Mouse (Mus musculus) Muller cell, postnatal 12 days (primary cell): ENCODE data around the gene Cdh4.

ENCODE experiments used
- DNase-seq: peaks from one replicate; pipeline ENCODE4 v3.0.0-alpha.2; 2015; ENCODE audit errors: inconsistent ontology term

Gene Cdh4

DNA sequence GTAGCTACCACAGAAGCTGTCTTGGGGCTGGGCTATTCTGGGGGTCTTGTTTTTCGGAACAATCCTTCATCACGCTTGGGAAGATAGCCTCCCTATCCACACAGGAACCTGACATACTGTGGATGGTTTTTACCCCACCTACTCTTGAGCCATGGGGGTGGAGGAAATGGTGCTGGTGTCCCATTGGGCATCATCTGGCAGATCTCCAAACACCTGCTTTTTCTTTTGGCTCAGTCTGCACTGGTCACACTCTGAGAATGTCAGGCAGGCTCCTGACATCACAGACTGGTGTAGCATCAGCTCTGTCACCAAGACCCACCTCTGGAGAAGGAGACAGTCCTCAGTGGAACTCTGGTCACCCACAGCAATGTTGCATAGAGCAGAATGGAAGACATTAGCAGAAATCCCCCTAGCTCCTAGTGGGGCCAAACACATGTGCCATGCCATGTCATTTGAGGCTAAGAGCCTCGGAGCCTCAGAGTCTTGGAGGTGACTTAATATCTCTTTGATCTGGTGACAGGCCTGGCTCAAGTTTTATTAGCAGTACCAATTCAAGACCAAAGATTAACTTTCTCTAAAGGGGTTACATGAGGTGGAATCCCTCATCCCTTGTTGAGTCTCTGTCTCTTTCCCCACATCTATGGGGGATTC lies 95.7 kb downstream of the Cdh4 start:
- DNase-seq = no peak

GRCm38 (mm10) chr2:179538535-179538934 lies 96.3 kb downstream of the Cdh4 start:
- no peak for DNase-seq

DNA sequence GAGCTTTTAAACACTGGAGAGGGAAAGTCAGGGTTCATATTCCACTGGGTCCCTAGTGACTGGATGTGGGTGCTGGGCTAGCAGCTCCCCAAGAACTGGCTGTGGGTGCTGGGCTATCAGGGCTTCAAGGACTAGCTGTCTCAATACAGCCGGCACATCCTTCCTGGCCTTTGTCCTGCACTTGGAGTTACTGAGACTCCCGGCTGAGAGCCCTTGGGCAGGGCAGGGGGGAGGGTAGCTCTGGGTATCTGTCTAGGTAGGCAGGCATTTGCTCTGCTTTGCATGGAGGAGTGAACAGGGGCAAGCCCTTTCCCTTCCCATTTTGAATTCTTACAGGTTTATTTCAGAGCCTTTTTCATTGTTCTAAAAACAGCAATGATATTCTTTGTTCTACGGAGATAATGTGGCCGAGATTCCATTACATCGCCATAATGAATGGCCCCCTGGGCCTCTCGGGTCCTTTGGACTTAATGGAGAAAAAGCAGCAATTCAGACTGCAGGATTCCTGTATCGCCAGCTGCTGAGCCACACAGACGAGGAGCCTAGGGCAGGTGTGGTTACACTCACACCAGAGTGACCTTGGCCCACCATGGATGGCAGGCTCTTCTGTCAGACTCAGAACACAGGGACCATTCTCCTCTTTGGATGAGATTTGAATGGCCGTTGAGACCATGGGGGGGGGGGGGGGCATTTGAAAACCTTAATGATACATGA lies 97.5 kb downstream of the Cdh4 start:
- DNase-seq = no peak

- DNase-seq = no peak
Observed at GRCm38 (mm10) chr2:179541096-179541495, 98.9 kb downstream of the Cdh4 start.

GRCm38 (mm10) chr2:179547627-179548026 lies 105.4 kb downstream of the Cdh4 start:
- peak; percentile 79 for DNase-seq

GRCm38 (mm10) chr2:179555928-179556327 lies 113.7 kb downstream of the Cdh4 start:
- no peak for DNase-seq

- DNase-seq = no peak
Observed at GRCm38 (mm10) chr2:179562350-179562749, 120.1 kb downstream of the Cdh4 start.

- no peak for DNase-seq
Observed at GRCm38 (mm10) chr2:179565611-179566010, 123.4 kb downstream of the Cdh4 start.

- DNase-seq = no peak
Observed at GRCm38 (mm10) chr2:179567886-179568285, 125.7 kb downstream of the Cdh4 start.

DNA sequence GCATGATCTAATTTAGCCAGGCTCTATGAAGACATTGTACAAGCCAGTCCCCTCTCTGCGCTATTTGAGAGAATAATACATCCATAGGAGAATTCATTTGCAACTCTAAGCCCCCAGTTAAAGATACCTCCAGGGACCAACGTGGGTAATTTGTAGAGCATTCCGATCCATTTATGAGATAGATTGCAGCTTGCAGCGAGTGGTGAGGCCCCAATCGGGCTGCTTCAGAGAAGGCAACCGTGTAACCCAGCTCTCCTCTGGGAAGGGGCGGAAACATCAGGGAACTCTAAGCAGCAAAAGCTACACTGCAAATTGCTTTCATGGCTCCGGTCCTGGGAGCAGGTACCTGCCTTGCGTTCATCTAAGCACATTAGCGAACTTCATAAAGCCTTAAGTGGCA lies 126.9 kb downstream of the Cdh4 start:
- DNase-seq = no peak

DNA sequence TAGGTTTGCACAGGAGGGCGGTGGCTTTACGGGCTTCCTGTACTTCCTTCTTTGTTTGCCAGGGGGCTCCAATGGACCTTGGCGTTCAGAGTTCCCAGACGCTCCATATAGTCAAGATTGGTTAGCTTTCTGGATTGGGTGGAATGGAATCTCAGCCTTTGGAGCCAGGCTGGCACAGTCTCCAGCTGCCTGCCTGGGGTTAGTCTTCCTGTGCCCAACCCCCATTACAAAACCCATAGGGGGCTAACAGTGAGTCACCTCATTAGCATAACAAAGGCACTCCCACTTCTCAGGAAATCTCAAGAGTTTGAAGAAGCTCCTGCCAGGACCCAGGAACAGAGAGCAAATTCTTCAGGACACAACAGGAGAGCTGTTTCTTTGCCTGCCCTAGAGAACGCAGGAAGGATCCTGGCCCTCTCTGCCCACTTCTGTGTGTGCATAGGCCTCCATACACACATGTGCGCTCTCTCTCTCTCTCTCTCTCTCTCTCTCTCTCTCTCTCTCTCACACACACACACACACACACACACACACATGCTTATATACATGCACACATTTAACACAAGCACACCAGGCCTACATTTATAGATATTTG lies 129.0 kb downstream of the Cdh4 start:
- peak; percentile 72 for DNase-seq

- no peak for DNase-seq
Observed at GRCm38 (mm10) chr2:179573331-179573730, 131.1 kb downstream of the Cdh4 start.

- no peak for DNase-seq
Observed at GRCm38 (mm10) chr2:179573786-179574185, 131.6 kb downstream of the Cdh4 start.

- DNase-seq = no peak
Observed at GRCm38 (mm10) chr2:179575585-179575984, 133.4 kb downstream of the Cdh4 start.

- DNase-seq = no peak
Observed at GRCm38 (mm10) chr2:179576221-179576620, 134.0 kb downstream of the Cdh4 start.

- DNase-seq = no peak
Observed at GRCm38 (mm10) chr2:179578329-179578728, 136.1 kb downstream of the Cdh4 start.

- no peak for DNase-seq
Observed at GRCm38 (mm10) chr2:179578842-179579241, 136.6 kb downstream of the Cdh4 start.

GRCm38 (mm10) chr2:179580415-179580814 lies 138.2 kb downstream of the Cdh4 start:
- DNase-seq = no peak

GRCm38 (mm10) chr2:179581058-179581457 lies 138.8 kb downstream of the Cdh4 start:
- no peak for DNase-seq

DNA sequence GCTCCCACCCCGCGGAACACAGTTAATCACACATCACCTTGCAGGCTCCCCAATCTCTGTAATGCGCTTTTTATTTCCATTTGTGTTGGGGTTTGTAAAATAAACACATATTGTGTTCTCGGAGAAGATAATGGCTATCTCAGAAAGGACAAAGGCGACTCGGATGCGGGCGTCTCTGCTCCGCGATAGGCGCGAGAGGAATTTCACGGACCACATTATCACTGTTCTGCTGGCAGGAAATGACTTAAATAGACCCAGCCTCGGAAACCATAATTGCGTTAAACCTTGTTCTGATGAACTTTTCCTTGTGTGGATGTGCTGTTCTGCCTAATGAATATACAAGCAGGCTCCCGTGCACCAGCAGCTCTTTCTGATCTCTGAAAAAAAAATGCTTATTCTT lies 140.7 kb downstream of the Cdh4 start:
- no peak for DNase-seq

- DNase-seq = no peak
Observed at GRCm38 (mm10) chr2:179584672-179585071, 142.4 kb downstream of the Cdh4 start.

GRCm38 (mm10) chr2:179586436-179586835 lies 144.2 kb downstream of the Cdh4 start:
- no peak for DNase-seq

DNA sequence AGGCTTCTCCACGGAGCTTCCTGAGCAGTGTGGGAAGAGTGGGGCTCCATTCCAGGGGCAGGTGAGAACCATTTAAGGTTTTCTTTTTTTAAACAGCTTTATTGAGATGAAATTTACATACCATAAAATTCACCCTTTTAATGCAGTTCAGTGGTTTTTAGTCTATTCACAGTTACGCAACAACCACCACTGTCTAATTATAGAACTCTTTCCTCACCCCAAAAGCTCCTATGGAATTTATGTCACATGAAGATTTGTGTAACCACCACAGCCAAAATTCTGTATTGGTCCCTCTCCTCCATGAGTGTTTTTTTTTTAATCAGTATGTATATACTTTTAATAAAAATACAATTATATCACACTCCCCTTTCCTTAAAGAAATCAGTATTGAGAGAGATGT lies 144.8 kb downstream of the Cdh4 start:
- DNase-seq = no peak
